Mouse (Mus musculus) cerebellum, adult 9-11 months (tissue): ENCODE measurements around the gene Gm5129.

ENCODE experiments used
- DNase-seq: peaks from one replicate; pipeline ENCODE4 v3.0.0; 2022

Gene Gm5129

GRCm38 (mm10) chr5:29721159-29721558 is 14.6 kb downstream of the Gm5129 start:
- no peak for DNase-seq

DNA sequence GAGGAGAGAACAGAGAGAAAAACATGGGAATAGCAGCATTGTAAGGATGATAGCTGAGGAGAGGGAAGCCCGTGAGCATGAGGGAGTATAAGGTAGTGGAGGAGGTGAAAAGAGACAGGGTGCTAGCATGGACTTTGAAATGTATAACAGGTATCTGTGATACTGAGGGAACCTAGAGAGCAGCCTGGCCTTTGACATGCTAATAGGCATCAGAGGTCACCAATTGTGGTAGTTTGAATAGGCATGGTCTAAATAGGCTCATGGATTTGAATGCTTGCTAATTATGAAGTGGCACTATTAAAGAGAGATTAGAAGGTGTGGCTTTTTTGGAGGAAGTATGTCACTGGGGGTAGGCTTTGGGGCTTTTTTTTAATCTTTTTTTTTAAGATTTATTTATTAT is 22.8 kb downstream of the Gm5129 start:
- DNase-seq: no peak

DNA sequence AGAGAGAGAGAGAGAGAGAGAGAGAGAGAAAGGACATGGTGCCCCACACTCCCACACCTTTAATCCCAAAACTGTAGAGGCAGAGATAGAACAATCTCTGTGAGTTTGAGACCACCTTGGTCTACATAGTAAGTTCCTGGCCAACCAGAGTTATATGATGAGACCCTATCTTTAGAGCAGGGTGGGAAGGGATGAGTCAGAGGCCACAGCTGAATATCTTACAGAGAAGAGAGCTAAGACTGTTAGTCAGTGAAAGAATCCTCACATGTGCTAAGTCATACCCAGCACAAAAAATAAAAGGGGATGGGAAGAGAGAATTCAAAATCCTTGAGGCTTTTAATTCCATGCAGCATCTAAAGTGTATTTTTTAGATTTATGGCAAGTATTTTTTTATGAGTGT is 24.1 kb downstream of the Gm5129 start:
- DNase-seq: no peak

DNA sequence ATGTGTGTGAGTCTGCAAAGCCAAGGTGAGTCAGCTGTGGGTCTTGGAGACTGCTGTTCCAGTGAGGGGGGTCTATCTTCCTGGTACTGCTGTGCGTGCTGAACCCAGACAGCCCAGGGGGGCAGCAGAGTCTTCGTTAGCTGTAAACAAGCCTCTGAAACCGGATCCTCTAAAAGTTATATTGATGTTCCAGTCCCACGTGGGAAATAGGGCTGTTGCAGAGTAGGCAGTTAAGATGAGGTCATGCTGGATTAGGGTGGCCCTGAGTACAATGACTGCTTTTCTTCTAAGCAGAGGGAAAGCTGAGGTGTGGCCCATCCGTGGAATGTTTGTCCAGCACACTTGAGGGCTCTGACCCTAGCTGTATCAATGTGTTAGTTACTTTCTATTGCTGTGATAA is 27.5 kb downstream of the Gm5129 start:
- DNase-seq: no peak

DNA sequence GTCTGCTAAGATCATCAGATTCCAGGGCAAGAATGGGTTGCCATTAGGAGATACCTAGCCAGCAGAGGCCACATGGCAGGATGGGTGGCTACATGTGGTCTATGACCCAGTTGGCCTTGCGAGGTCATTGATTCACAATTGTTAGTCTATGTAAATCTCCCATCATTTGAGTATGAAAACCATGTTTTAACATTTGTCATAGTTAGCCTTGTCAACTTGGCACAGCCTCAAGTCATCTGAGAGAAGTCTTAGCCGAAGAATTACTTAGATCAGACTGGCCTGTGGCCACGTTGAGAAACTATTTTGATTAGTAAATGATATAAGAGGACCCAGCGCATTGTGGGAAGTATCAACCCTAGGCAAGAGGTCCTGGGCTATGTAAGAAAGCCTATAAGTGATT is 28.5 kb downstream of the Gm5129 start:
- no peak for DNase-seq

- no peak for DNase-seq
Observed at GRCm38 (mm10) chr5:29699520-29700202, 36.1 kb downstream of the Gm5129 start.

DNA sequence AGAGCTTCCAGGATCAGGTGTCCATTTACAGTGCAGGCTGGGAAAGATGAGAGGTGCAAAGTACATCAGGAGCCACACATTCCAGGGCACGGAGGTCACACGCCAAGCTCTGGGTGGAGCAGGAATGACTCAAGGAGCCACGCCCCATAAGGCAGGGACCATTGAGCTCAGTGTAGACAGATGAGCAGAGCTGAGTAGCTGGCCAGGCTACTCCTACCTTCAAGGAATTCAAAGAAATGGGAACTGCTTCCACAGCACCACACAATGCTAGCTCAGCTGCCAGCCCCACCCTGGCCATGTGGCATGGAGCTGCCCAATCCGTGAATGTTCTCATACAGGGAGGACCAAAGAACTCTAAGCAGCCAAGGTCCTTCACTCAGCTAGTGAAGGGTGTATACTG is 37.2 kb downstream of the Gm5129 start:
- no peak for DNase-seq

DNA sequence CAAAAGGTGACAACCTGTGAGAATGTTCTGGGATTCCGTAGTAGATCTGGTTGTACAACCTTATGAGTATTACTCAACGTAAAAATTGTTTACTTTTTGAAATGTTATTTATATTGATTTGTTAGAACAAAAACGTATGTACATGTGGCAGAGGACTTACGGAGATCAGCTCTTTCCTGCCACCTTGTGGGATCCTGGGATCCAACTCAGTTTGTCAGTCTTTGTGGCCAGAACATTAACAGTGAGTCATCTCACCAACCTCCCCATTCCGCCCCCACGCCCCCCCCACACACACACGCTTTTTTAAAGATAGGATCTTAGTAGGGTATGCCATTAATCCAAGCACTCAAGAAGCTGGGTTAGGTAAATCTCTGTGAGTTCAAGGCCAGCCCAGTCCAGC is 47.4 kb downstream of the Gm5129 start:
- no peak for DNase-seq

- DNase-seq: no peak
Observed at GRCm38 (mm10) chr5:29687671-29688070, 48.1 kb downstream of the Gm5129 start.
